Mouse (Mus musculus) frontal cortex, postnatal 25 days (tissue): ENCODE data around the gene Tpr.

Experiments used
- DNase-seq, 2 experiments: peaks; one replicate each; pipeline ENCODE4 v3.0.0; 2022; ENCODE audit warnings: low spot score in 2 of 2

The Tpr gene

GRCm38 (mm10) chr1:150463068-150463467 lies 70.4 kb downstream of the Tpr start:
- DNase-seq = no peak

DNA sequence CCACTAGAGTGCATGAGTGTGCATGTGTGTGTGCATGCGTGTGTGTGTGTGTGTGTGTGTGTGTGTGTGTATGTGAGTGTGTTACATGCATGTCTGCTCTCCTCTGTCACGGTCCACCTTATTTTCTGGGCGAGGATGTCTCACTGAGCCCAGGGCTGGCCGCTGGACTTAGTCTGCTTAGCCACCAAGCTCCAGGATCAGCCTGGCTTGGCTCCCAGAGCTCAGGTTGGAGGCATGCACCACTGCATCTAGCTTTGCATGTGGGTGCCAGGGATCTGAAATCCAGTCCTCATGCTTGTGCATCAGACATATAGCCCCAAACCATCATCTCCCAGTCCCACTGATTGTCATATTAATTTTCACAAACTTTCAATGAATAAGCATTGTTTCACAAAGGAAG lies 71.1 kb downstream of the Tpr start:
- no peak for DNase-seq

GRCm38 (mm10) chr1:150465364-150465763 lies 72.7 kb downstream of the Tpr start:
- no peak for DNase-seq

DNA sequence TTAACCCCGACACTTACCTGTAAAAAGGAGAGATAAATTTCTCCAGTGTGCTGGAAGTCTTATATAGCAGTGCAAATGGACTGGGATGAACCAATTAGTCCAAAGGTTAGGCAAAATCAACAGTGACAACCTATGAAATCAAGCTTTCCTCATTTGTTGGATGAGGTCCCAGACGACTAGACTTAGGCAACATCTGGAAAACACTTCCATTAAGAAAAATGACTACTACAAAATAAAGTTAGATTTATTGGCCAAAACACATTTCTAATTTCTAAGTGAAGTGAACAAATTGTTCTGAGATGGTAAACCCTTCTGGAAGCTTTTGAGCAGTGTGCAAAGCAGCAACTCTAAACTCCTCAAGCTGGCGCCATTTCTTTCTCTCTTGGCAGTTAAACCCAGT lies 73.5 kb downstream of the Tpr start, which contains the start of gene Prg4:
Prg4 (minus strand) TSS at position 34 of the 400 bp plus-strand sequence.
- no peak for DNase-seq

- no peak for DNase-seq
Measured at GRCm38 (mm10) chr1:150469992-150470391, 77.4 kb downstream of the Tpr start.

GRCm38 (mm10) chr1:150472525-150472924 lies 79.9 kb downstream of the Tpr start:
- no peak for DNase-seq

DNA sequence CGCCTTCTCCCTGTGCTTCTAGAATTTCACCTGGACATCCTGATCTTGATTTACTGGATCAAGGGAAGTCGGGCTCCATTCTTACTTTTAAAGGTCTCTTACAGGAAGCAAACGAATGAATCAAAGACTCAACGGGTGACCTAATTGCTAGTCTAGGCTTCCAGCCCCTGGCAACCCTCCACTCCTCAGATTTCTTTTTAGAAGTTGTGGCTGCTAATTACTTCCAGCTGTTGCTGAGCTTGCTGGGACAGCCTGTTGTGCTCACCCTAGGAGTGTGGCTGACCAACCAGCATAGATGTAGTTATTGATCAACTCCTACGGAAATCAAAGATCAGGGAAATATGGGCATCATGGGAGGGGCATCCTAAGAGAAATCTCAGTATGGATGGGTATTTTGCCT lies 88.0 kb downstream of the Tpr start:
- DNase-seq = no peak

DNA sequence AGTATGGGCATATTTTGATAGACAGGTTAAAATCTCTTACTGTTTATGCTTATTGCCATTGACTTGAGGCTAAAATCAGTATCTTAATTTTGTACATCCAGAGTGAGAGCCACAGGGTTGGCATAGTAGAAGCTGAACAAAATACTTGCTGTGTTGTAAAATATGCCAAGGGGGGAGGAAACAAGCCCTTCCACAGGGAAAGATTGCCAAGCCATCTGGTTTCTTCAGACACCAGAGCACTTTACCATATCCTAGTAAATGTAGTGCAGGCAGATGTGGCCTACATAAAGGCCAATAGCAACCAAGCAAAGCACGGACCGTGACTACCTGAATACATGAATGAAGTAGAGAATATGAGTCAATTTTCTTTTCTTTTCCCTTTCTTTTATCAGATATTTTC lies 96.5 kb downstream of the Tpr start:
- no peak for DNase-seq

- no peak for DNase-seq
Measured at GRCm38 (mm10) chr1:150496626-150497302, 104.1 kb downstream of the Tpr start.

- DNase-seq = no peak
Measured at GRCm38 (mm10) chr1:150497690-150498089, 105.1 kb downstream of the Tpr start.

GRCm38 (mm10) chr1:150498177-150498576 lies 105.5 kb downstream of the Tpr start:
- DNase-seq = no peak
